23 mouse cellular contexts compared by ENCODE assay signal in genomic region chr4:81058227-81058626, GRCm38 (mm10).
DNase-seq lines count a peak whose midpoint lies in the region; ATAC-seq and TF ChIP-seq lines count a peak whose summit lies in the region.
"Had no signal": no experiment of that assay in that cellular context is flagged by ENCODE, and none has a peak within 500 bp of the region (broad histone marks: within the 10 kb centered on the region; RNA-seq: fewer than 3 reads in every experiment).

No protein-coding gene starts in this region.

- no peak overlapping the region for H3K4me3 ChIP-seq in heart, embryonic 11.5 days (ENCODE audit: low read depth, low read length)
- no peak overlapping the region for H3K4me3 ChIP-seq in lung, postnatal 0 days (ENCODE audit: low read depth, low read length)
- H3K4me3 ChIP-seq: embryonic facial prominence, embryonic 13.5 days; forebrain, embryonic 12.5 days; heart, embryonic 15.5 days; hindbrain, embryonic 12.5 days; left cerebral cortex, adult 2 months; midbrain, embryonic 15.5 days; myocyte; stomach, embryonic 15.5 days had no signal

- H3K36me3 ChIP-seq in heart, embryonic 11.5 days (ENCODE audit: control insufficient read depth, insufficient read depth, low read length) = no peaks in the 10 kb centered on the region
- no peaks in the 10 kb centered on the region for H3K36me3 ChIP-seq in lung, postnatal 0 days (ENCODE audit: insufficient read depth, low read length)
- H3K36me3 ChIP-seq: embryonic facial prominence, embryonic 13.5 days; forebrain, embryonic 12.5 days; heart, embryonic 15.5 days; hindbrain, embryonic 12.5 days; midbrain, embryonic 15.5 days; stomach, embryonic 15.5 days had no signal

- H3K9me3 ChIP-seq in heart, embryonic 11.5 days (replicated peaks; ENCODE audit: control insufficient read depth, low read length) = no peaks in the 10 kb centered on the region
- no peaks in the 10 kb centered on the region for H3K9me3 ChIP-seq in lung, postnatal 0 days (ENCODE audit: low read length)
- H3K9me3 ChIP-seq: embryonic facial prominence, embryonic 13.5 days; forebrain, embryonic 12.5 days; heart, embryonic 15.5 days; hindbrain, embryonic 12.5 days; midbrain, embryonic 15.5 days; stomach, embryonic 15.5 days had no signal

- TF ChIP-seq EP300 in lung, postnatal 0 days (IDR thresholded peaks at IDR 0.05) = no peak

- DNase-seq in heart, adult 11 months = peak; percentile 90
- DNase-seq in lung, postnatal 0 days (ENCODE audit: low spot score) = peak; percentile 43
- DNase-seq in lung, postnatal 14 days = no peak
- peak; percentile 44 for DNase-seq in heart, adult 8-10 months (ENCODE audit: low spot score)
- peak; percentile 11 for DNase-seq in skeletal muscle tissue, adult 2 months (ENCODE audit: low read depth, low spot score)
- no peak for DNase-seq in testis, postnatal 10 days (ENCODE audit: low spot score)
- DNase-seq: adrenal gland, postnatal 14 days; cerebellum, adult 9-11 months; kidney, adult 8-10 months; kidney, postnatal 25 days; lung, postnatal 10 days; right cerebral cortex, postnatal 14 days had no signal

- H3K27me3 ChIP-seq in heart, embryonic 11.5 days (ENCODE audit: control insufficient read depth, insufficient read depth, low read length) = no peaks in the 10 kb centered on the region
- H3K27me3 ChIP-seq in lung, postnatal 0 days (replicated peaks; ENCODE audit: insufficient read depth, low read length) = no peaks in the 10 kb centered on the region
- H3K27me3 ChIP-seq: embryonic facial prominence, embryonic 13.5 days; forebrain, embryonic 12.5 days; heart, embryonic 15.5 days; hindbrain, embryonic 12.5 days; midbrain, embryonic 15.5 days; stomach, embryonic 15.5 days had no signal

- no peak overlapping the region for H3K4me2 ChIP-seq in heart, embryonic 11.5 days
- H3K4me2 ChIP-seq in lung, postnatal 0 days (replicated peaks; ENCODE audit: low read depth, low read length) = no peak overlapping the region
- H3K4me2 ChIP-seq: embryonic facial prominence, embryonic 13.5 days; forebrain, embryonic 12.5 days; heart, embryonic 15.5 days; hindbrain, embryonic 12.5 days; midbrain, embryonic 15.5 days; stomach, embryonic 15.5 days had no signal

- H3K4me1 ChIP-seq in heart, embryonic 11.5 days (ENCODE audit: control insufficient read depth, insufficient read depth, low read length) = no peaks in the 10 kb centered on the region
- no peaks in the 10 kb centered on the region for H3K4me1 ChIP-seq in lung, postnatal 0 days (ENCODE audit: insufficient read depth, low read depth, low read length)
- H3K4me1 ChIP-seq: embryonic facial prominence, embryonic 13.5 days; forebrain, embryonic 12.5 days; heart, embryonic 15.5 days; hindbrain, embryonic 12.5 days; midbrain, embryonic 15.5 days; stomach, embryonic 15.5 days had no signal

- no peak for TF ChIP-seq CTCF in lung, postnatal 0 days (IDR thresholded peaks at IDR 0.05)

- no peak overlapping the region for H3K27ac ChIP-seq in heart, embryonic 11.5 days (ENCODE audit: low read depth, low read length)
- no peak overlapping the region for H3K27ac ChIP-seq in lung, postnatal 0 days (ENCODE audit: low read length)
- H3K27ac ChIP-seq: embryonic facial prominence, embryonic 13.5 days; forebrain, embryonic 12.5 days; hindbrain, embryonic 12.5 days; left cerebral cortex, adult 2 months; liver, embryonic 14.5 days; midbrain, embryonic 15.5 days; stomach, embryonic 15.5 days had no signal

- WGBS in heart, embryonic 11.5 days (ENCODE audit: insufficient replicate concordance) = 89% methylated on average over 1 of the region's 1 CpGs
- WGBS in lung, postnatal 0 days = 88% methylated on average over 1 of the region's 1 CpGs

- H3K9ac ChIP-seq in heart, embryonic 11.5 days (ENCODE audit: low read depth, low read length) = no peak overlapping the region
- no peak overlapping the region for H3K9ac ChIP-seq in lung, postnatal 0 days (replicated peaks; ENCODE audit: low read depth)
- H3K9ac ChIP-seq: embryonic facial prominence, embryonic 13.5 days; forebrain, embryonic 12.5 days; heart, embryonic 15.5 days; hindbrain, embryonic 12.5 days; liver, embryonic 14.5 days; midbrain, embryonic 15.5 days; stomach, embryonic 15.5 days had no signal

- ATAC-seq in heart, embryonic 11.5 days (replicated peaks; ENCODE audit: insufficient number of reproducible peaks, low FRiP score, low TSS enrichment) = no peak
- ATAC-seq in lung, postnatal 0 days = peak; percentile 25; the same call in 1 of the 2 replicates
- no peak for ATAC-seq in frontal cortex, adult (ENCODE audit: low TSS enrichment)
- ATAC-seq: midbrain, embryonic 15.5 days had no signal

Comparison
In these comparisons a context has a peak if more than half of its experiments do, and no peak if none do; other contexts are left out.
1. DNase-seq: peak in heart, adult 11 months (single experiment), lung, postnatal 0 days (single experiment), heart, adult 8-10 months (single experiment) and skeletal muscle tissue, adult 2 months (single experiment); none in lung, postnatal 14 days (single experiment) and testis, postnatal 10 days (single experiment).